Mouse (Mus musculus) midbrain, embryonic 13.5 days (tissue): Measurements from ENCODE around the gene Il21r. TPM values are rescaled to one million over a fixed set of nuclear protein-coding genes. Genes with fewer than 3 reads are reported as not detected.
A peak's percentile ranks its signal among the peaks of the same experiment; 100 is the strongest.

Experiments
- ATAC-seq: fragments of 200-750 bp; cut with Nextera tagmentation; 2 replicates; pipeline ENCODE4 v1.8.0; 2017; ENCODE audit warnings: mild to moderate bottlenecking, moderate TSS enrichment, moderate library complexity
- H3K27ac ChIP-seq: fragments of 300-500 bp; sonication (generic); 2 replicates; pipeline ENCODE4 v1.5.1; 2015; ENCODE audit warnings: inconsistent platforms, mild to moderate bottlenecking, moderate library complexity
- H3K27me3 ChIP-seq: fragments of 300-500 bp; sonication (generic); 2 replicates; pipeline ENCODE4 v1.6.1; 2015; ENCODE audit warnings: mild to moderate bottlenecking, inconsistent platforms
- H3K36me3 ChIP-seq: fragments of 300-500 bp; sonication (generic); 2 replicates; pipeline ENCODE4 v1.6.1; 2015; ENCODE audit warnings: mild to moderate bottlenecking, inconsistent platforms
- H3K4me1 ChIP-seq: fragments of 300-500 bp; sonication (generic); replicated peaks from 2 replicates; pipeline ENCODE4 v1.6.1; 2015; ENCODE audit warnings: inconsistent platforms
- H3K4me2 ChIP-seq: fragments of 300-500 bp; sonication (generic); replicated peaks from 2 replicates; pipeline ENCODE4 v1.6.1; 2015; ENCODE audit warnings: moderate library complexity, mild to moderate bottlenecking, inconsistent platforms
- H3K4me3 ChIP-seq: fragments of 300-500 bp; sonication (generic); replicated peaks from 2 replicates; pipeline ENCODE4 v1.5.1; 2015; ENCODE audit warnings: mild to moderate bottlenecking, inconsistent platforms
- H3K9ac ChIP-seq: fragments of 300-500 bp; sonication (generic); replicated peaks from 2 replicates; pipeline ENCODE4 v1.6.1; 2015; ENCODE audit warnings: mild to moderate bottlenecking, inconsistent platforms
- H3K9me3 ChIP-seq: fragments of 300-500 bp; sonication (generic); 2 replicates; pipeline ENCODE4 v1.6.1; 2016; ENCODE audit warnings: mild to moderate bottlenecking, inconsistent platforms
- WGBS: fragments of 180-500 bp; shearing (Covaris S2); methylation state at CpG from one replicate; pipeline ENCODE4 v1.1.7; 2015; 5-methylcytosine and 5-hydroxymethylcytosine counted together
- polyA plus RNA-seq: library from polyadenylated mRNA; unstranded; fragments of >200 nt; fragmentation: Nextera tagmentation; extraction: Ambion mirVana; gene quantifications from 2 replicates; pipeline ENCODE4 v1.2.1, GENCODE M21; 2015

Il21r gene
- polyA plus RNA-seq, 1 experiment from 2014 or later, result 0.31 TPM

- Histone ChIP-seq H3K27me3 (no peaks in the 10 kb centered on the region), H3K9me3 (peaks cover 4% of the 10 kb centered on the region), H3K4me1 (peaks cover 8% of the 10 kb centered on the region), H3K36me3 (no peaks in the 10 kb centered on the region), H3K4me2 (no peak overlapping the region), H3K9ac (no peak overlapping the region), H3K4me3 (no peak overlapping the region), H3K27ac (no peak overlapping the region)
- no peak for ATAC-seq
- WGBS, result 88% methylated on average over 3 of the region's 3 CpGs
Observed at GRCm38 (mm10) chr7:125630989-125631388, 27.8 kb downstream of the Il21r start.

GRCm38 (mm10) chr7:125637220-125638140 is 34.3 kb downstream of the Il21r start:
- Histone ChIP-seq H3K27me3 (no peaks in the 10 kb centered on the region), H3K9ac (no peak overlapping the region), H3K27ac (no peak overlapping the region), H3K4me3 (no peak overlapping the region), H3K9me3 (no peaks in the 10 kb centered on the region), H3K4me2 (no peak overlapping the region), H3K4me1 (peaks cover 21% of the 10 kb centered on the region), H3K36me3 (peaks cover 29% of the 10 kb centered on the region)
- 86% methylated on average over 8 of the region's 8 CpGs for WGBS
- no peak for ATAC-seq

GRCm38 (mm10) chr7:125638376-125638775 is 35.1 kb downstream of the Il21r start:
- ATAC-seq, result 0 out of 2 replicates have a peak, but pooled peaks have one; percentile 1
- H3K4me2 ChIP-seq, result no peak overlapping the region

GRCm38 (mm10) chr7:125638870-125639386 is 35.7 kb downstream of the Il21r start:
- Histone ChIP-seq H3K4me1 (peaks cover 18% of the 10 kb centered on the region), H3K9me3 (no peaks in the 10 kb centered on the region), H3K27ac (peak overlapping the region; percentile 80), H3K9ac (peak overlapping the region; percentile 51), H3K4me3 (no peak overlapping the region), H3K4me2 (no peak overlapping the region), H3K27me3 (no peaks in the 10 kb centered on the region), H3K36me3 (peaks cover 43% of the 10 kb centered on the region)
- WGBS, result 37% methylated on average over 9 of the region's 9 CpGs
- peak; percentile 73 for ATAC-seq

More at GRCm38 (mm10) chr7:125638376-125638775, 35.1 kb downstream of the Il21r start:
- Histone ChIP-seq H3K36me3 (peaks cover 38% of the 10 kb centered on the region), H3K9ac (no peak overlapping the region), H3K9me3 (no peaks in the 10 kb centered on the region), H3K27me3 (no peaks in the 10 kb centered on the region), H3K4me1 (peaks cover 18% of the 10 kb centered on the region), H3K27ac (0 out of 2 replicates have a peak overlapping the region, but pooled peaks have one; percentile 80), H3K4me3 (no peak overlapping the region)
- WGBS, result 60% methylated on average over 6 of the region's 6 CpGs

GRCm38 (mm10) chr7:125643880-125644279 is 40.7 kb downstream of the Il21r start:
- Histone ChIP-seq H3K4me3 (no peak overlapping the region), H3K36me3 (peaks cover 93% of the 10 kb centered on the region), H3K27ac (no peak overlapping the region), H3K4me2 (no peak overlapping the region), H3K4me1 (peaks cover 10% of the 10 kb centered on the region), H3K27me3 (no peaks in the 10 kb centered on the region), H3K9ac (no peak overlapping the region), H3K9me3 (no peaks in the 10 kb centered on the region)
- WGBS, result 85% methylated on average over 6 of the region's 6 CpGs
- no peak for ATAC-seq

GRCm38 (mm10) chr7:125645413-125645812 is 42.2 kb downstream of the Il21r start:
- ATAC-seq, result no peak
- 89% methylated on average over 7 of the region's 7 CpGs for WGBS
- Histone ChIP-seq H3K4me1 (no peaks in the 10 kb centered on the region), H3K4me2 (no peak overlapping the region), H3K9me3 (no peaks in the 10 kb centered on the region), H3K36me3 (peaks cover 100% of the 10 kb centered on the region), H3K9ac (no peak overlapping the region), H3K27ac (no peak overlapping the region), H3K27me3 (no peaks in the 10 kb centered on the region), H3K4me3 (no peak overlapping the region)

GRCm38 (mm10) chr7:125649013-125649412 is 45.8 kb downstream of the Il21r start:
- Histone ChIP-seq H3K27ac (no peak overlapping the region), H3K27me3 (no peaks in the 10 kb centered on the region), H3K9ac (no peak overlapping the region), H3K4me1 (no peaks in the 10 kb centered on the region), H3K4me2 (no peak overlapping the region), H3K36me3 (peaks cover 100% of the 10 kb centered on the region), H3K4me3 (no peak overlapping the region), H3K9me3 (no peaks in the 10 kb centered on the region)
- 93% methylated on average over 1 of the region's 1 CpGs for WGBS
- ATAC-seq, result no peak

DNA sequence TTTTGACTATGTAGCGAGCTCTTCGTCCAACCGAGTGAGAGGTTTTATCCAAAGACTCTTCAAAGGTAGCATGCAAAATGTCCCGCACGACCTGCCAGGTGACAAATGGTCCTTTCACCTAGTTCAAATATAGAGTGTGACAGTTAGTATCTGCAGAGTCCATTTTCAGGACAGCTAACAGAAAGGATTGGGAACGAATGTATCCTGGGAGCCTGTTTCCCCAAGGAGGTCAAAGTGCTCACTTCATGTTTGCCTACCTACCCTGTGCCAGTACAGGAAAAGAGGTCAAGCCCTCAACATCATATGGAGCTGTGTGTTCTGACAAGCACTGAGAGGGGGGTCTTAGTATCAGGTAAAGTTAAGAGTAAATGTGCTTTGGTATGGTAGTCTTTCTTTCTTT is 54.3 kb downstream of the Il21r start:
- Histone ChIP-seq H3K27ac (no peak overlapping the region), H3K9ac (no peak overlapping the region), H3K4me3 (no peak overlapping the region), H3K9me3 (no peaks in the 10 kb centered on the region), H3K4me2 (no peak overlapping the region), H3K4me1 (no peaks in the 10 kb centered on the region), H3K36me3 (peaks cover 99% of the 10 kb centered on the region), H3K27me3 (no peaks in the 10 kb centered on the region)
- 98% methylated on average over 6 of the region's 6 CpGs for WGBS
- no peak for ATAC-seq

DNA sequence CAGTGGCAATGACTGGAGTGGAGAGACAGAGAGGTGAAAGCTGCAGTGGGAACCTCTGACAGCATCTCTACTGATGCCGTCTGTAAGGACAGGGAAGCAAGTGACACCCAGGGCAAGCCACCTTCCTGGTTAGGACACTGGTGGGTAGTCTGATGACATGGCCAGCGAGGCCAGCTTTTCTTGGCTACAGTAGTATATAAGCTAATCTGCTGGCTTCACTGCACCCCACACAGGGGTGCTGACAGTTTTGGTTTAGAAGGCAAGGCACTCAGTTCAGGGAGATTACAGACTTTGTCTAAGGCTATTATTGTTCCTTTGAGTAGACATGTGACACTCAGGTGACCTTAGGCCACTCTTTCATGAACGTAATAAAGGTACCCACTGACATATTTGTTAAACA is 60.4 kb downstream of the Il21r start:
- ATAC-seq, result no peak
- Histone ChIP-seq H3K4me1 (no peaks in the 10 kb centered on the region), H3K9ac (no peak overlapping the region), H3K4me3 (no peak overlapping the region), H3K27me3 (no peaks in the 10 kb centered on the region), H3K36me3 (peaks cover 98% of the 10 kb centered on the region), H3K9me3 (no peaks in the 10 kb centered on the region), H3K27ac (no peak overlapping the region), H3K4me2 (no peak overlapping the region)
- 86% methylated on average over 3 of the region's 3 CpGs for whole genome bisulfite sequencing

DNA sequence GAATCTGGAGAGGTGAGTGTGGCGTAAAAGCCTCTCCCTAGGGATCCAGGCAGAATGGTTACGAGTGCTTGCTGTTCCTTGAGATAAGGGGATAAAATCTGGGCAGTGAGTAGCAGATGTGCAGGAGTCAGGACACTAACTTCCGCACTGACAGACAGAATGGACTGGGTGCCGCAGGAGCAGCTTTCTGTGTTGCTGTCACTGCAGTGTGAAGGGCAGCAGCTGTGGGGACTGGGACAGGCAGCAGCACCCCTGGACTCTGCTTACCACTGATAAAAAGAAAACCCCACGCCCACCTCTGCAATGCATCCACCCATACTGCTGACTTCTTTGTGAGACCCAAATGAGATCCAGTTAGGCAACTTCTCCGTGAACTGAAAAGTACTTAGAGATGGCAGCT is 67.6 kb downstream of the Il21r start:
- Histone ChIP-seq H3K9me3 (no peaks in the 10 kb centered on the region), H3K4me1 (no peaks in the 10 kb centered on the region), H3K36me3 (peaks cover 99% of the 10 kb centered on the region), H3K9ac (no peak overlapping the region), H3K27me3 (no peaks in the 10 kb centered on the region), H3K27ac (no peak overlapping the region), H3K4me2 (no peak overlapping the region), H3K4me3 (no peak overlapping the region)
- WGBS, result 90% methylated on average over 6 of the region's 6 CpGs
- no peak for ATAC-seq

- Histone ChIP-seq H3K9ac (no peak overlapping the region), H3K4me3 (no peak overlapping the region), H3K27ac (no peak overlapping the region), H3K9me3 (no peaks in the 10 kb centered on the region), H3K4me1 (no peaks in the 10 kb centered on the region), H3K27me3 (no peaks in the 10 kb centered on the region), H3K36me3 (peaks cover 99% of the 10 kb centered on the region), H3K4me2 (no peak overlapping the region)
- 92% methylated on average over 8 of the region's 8 CpGs for WGBS
- no peak for ATAC-seq
Observed at GRCm38 (mm10) chr7:125671396-125671795, 68.2 kb downstream of the Il21r start.

- Histone ChIP-seq H3K9ac (no peak overlapping the region), H3K27me3 (no peaks in the 10 kb centered on the region), H3K27ac (no peak overlapping the region), H3K4me1 (0 out of 2 replicates have a peak, but pooled peaks cover 5% of the 10 kb centered on the region), H3K36me3 (peaks cover 100% of the 10 kb centered on the region), H3K4me2 (no peak overlapping the region), H3K4me3 (no peak overlapping the region), H3K9me3 (no peaks in the 10 kb centered on the region)
- ATAC-seq, result no peak
- WGBS, result 88% methylated on average over 2 of the region's 2 CpGs
Observed at GRCm38 (mm10) chr7:125674916-125675315, 71.7 kb downstream of the Il21r start.
